12 mouse cellular contexts compared by ENCODE assay signal in the genomic region with DNA sequence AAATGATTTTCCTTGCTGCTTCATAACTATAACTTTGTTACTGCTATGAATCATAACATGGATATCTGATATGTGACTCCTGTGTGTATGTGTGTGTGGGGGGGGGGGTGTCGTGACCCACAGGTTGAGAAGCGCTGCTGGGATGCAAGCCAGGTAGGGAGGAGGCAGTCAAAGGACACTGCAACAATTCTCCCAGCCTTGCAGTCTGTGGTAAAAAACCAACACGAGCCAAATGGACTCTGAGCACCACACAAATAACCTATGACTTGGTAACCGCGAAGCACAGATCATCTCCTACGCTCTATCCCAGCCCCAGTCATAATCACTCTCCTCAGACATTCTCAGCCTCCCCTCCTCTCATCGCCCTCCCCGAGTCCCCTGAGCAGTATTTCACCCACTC.
DNase-seq lines count a peak whose midpoint lies in the region; ATAC-seq and TF ChIP-seq lines count a peak whose summit lies in the region.
"Had no signal": no experiment of that assay in that cellular context is flagged by ENCODE, and none has a peak within 500 bp of the region (broad histone marks: within the 10 kb centered on the region; RNA-seq: fewer than 3 reads in every experiment).

No protein-coding gene starts in this region.

- no peak for TF ChIP-seq CTCF in kidney, postnatal 0 days (IDR thresholded peaks at IDR 0.05; ENCODE audit: low read depth)

- H3K9ac ChIP-seq in limb, embryonic 12.5 days (replicated peaks): no peak overlapping the region
- H3K9ac ChIP-seq in kidney, postnatal 0 days (ENCODE audit: low read depth, low read length): no peak overlapping the region
- H3K9ac ChIP-seq: lung, embryonic 15.5 days had no signal

- H3K27ac ChIP-seq in limb, embryonic 12.5 days: peak overlapping the region; percentile 35; the same call in 1 of the 2 replicates
- H3K27ac ChIP-seq in limb, embryonic 10.5 days: no peak overlapping the region
- H3K27ac ChIP-seq in kidney, postnatal 0 days: no peak overlapping the region
- H3K27ac ChIP-seq: lung, embryonic 15.5 days had no signal

- no peaks in the 10 kb centered on the region for H3K9me3 ChIP-seq in limb, embryonic 12.5 days
- no peaks in the 10 kb centered on the region for H3K9me3 ChIP-seq in limb, embryonic 10.5 days (replicated peaks)
- H3K9me3 ChIP-seq in kidney, postnatal 0 days (replicated peaks; ENCODE audit: low read length): no peaks in the 10 kb centered on the region
- H3K9me3 ChIP-seq: lung, embryonic 15.5 days had no signal

- H3K4me2 ChIP-seq in limb, embryonic 12.5 days: no peak overlapping the region
- H3K4me2 ChIP-seq in kidney, postnatal 0 days (ENCODE audit: low read length): no peak overlapping the region
- H3K4me2 ChIP-seq: lung, embryonic 15.5 days had no signal

- H3K36me3 ChIP-seq in limb, embryonic 12.5 days: no peaks in the 10 kb centered on the region
- H3K36me3 ChIP-seq in limb, embryonic 10.5 days: peaks cover 19% of the 10 kb centered on the region
- no peaks in the 10 kb centered on the region for H3K36me3 ChIP-seq in kidney, postnatal 0 days (ENCODE audit: insufficient read depth, low read length)
- H3K36me3 ChIP-seq: lung, embryonic 15.5 days had no signal

- H3K27me3 ChIP-seq in limb, embryonic 12.5 days: no peaks in the 10 kb centered on the region
- H3K27me3 ChIP-seq in limb, embryonic 10.5 days (ENCODE audit: low read depth, poor library complexity, severe bottlenecking): no peaks in the 10 kb centered on the region
- no peaks in the 10 kb centered on the region for H3K27me3 ChIP-seq in kidney, postnatal 0 days (ENCODE audit: insufficient read depth, low read length)
- H3K27me3 ChIP-seq: lung, embryonic 15.5 days had no signal

- peak; percentile 57 for DNase-seq in adrenal gland, adult 2 months
- no peak for DNase-seq in adrenal gland, adult 8-10 months
- DNase-seq in limb, embryonic 10.5 days (ENCODE audit: low spot score): no peak
- DNase-seq in 3134 (ENCODE audit: extremely low read depth, insufficient read length, low spot score): peak; percentile 54
- DNase-seq in kidney, postnatal 0 days (ENCODE audit: low spot score): peak; percentile 39
- no peak for DNase-seq in embryo, embryonic 11 days
- no peak for DNase-seq in layer of hippocampus, postnatal 25 days (ENCODE audit: extremely low spot score in 1 of 2, low spot score in 1 of 2)
- DNase-seq: cerebellum, postnatal 25 days; heart, adult 11 months; right cerebral cortex, postnatal 25 days had no signal

- ATAC-seq in limb, embryonic 12.5 days (ENCODE audit: insufficient number of reproducible peaks, insufficient read depth, low FRiP score, low TSS enrichment, low read depth): no peak
- ATAC-seq in kidney, postnatal 0 days (replicated peaks; ENCODE audit: low FRiP score, low read depth): no peak; the same call in 1 of the 2 replicates

- 64% methylated on average over 8 of the region's 8 CpGs for WGBS in limb, embryonic 12.5 days
- WGBS in limb, embryonic 10.5 days: 89% methylated on average over 8 of the region's 8 CpGs
- WGBS in kidney, postnatal 0 days: 42% methylated on average over 8 of the region's 8 CpGs

- H3K4me3 ChIP-seq in limb, embryonic 12.5 days (replicated peaks): no peak overlapping the region
- H3K4me3 ChIP-seq in limb, embryonic 10.5 days: no peak overlapping the region
- no peak overlapping the region for H3K4me3 ChIP-seq in kidney, postnatal 0 days (replicated peaks; ENCODE audit: low read depth, low read length)
- H3K4me3 ChIP-seq: lung, embryonic 15.5 days had no signal

- peaks cover 53% of the 10 kb centered on the region for H3K4me1 ChIP-seq in limb, embryonic 12.5 days (replicated peaks)
- peaks cover 55% of the 10 kb centered on the region for H3K4me1 ChIP-seq in limb, embryonic 10.5 days
- peaks cover 26% of the 10 kb centered on the region; the same call in 1 of the 2 replicates for H3K4me1 ChIP-seq in kidney, postnatal 0 days (replicated peaks; ENCODE audit: insufficient read depth, low read length)

Comparison
In these comparisons a context has a peak if more than half of its experiments do, and no peak if none do; other contexts are left out.
1. DNase-seq: peak in adrenal gland, adult 2 months (single experiment), 3134 (single experiment) and kidney, postnatal 0 days (single experiment); none in adrenal gland, adult 8-10 months (single experiment), limb, embryonic 10.5 days (single experiment), embryo, embryonic 11 days (single experiment) and layer of hippocampus, postnatal 25 days (0 of 2).